Mouse (Mus musculus) frontal cortex, adult 2 months (tissue): ENCODE measurements at regions not wholly inside any gene's neighbourhood (a gene's known extent, or its start where the extent isn't known, plus 50 kb on each side); places are given as distances from the start of the nearest gene placed in this dataset.

Source experiments
- DNase-seq, 2 experiments: peaks; one replicate each; pipeline ENCODE4 v3.0.0; 2022; ENCODE audit warnings: low spot score in 1 of 2; ENCODE audit errors: extremely low spot score in 1 of 2

DNA sequence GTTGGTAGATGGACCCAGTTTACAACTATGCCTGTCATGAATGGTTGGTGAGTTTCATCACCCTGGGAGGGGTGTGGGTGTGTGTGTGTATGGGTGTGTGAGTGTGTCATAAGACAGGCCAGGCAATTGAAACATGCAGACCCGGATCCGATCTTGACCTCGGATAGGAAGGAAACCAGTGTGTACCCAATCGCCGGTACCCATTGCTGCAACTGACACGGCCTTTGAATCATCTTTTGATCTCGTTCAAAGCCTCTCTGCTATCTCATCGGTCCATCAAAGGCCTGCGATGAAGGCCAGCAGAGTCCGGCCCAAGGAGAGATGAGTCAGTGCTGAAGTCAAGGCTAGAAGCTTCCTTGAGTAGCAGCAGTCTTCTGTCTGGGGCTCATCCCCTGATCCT lies 341.1 kb upstream of the Tbx3 start:
- no peak for DNase-seq

DNA sequence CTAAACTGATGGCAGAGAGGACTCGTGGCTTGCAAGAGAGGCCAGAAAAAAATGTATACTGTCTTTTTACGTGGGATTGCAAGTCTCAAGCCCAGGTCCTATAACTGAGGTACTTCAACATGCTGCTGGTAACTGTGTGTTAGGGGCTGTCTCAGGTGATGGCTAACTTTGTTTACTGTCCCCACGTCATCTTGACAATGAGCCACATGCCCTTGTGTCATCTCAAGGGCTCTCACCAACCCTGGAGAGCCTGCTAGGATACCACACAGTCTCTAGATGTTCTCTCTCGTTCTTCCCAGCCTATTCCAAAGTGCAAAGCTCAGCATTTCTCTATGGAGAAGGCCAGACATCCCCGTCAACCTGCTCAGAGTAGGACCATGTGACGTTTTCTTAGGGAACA lies 340.6 kb upstream of the Tbx3 start:
- no peak for DNase-seq

DNA sequence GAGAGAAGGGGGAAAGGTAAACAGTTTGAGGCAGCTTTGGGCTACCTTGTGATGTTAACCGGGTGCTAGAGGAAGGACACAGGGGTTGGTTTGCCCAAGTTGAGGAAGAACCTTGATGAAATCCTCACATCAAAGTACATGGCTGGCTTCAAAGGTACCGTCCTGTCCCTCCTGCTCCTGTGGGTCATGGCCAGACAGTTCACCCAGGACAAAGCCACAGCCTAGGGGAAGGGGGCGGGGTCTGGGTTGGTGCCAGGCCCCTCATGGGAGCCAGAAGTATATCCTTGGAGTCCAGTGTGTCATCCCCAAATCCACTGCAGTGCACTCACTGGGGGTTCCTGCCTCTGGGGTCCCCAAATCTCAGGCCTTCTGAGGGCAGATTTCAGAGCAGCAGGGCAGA lies 339.0 kb upstream of the Tbx3 start:
- DNase-seq, result no peak

DNA sequence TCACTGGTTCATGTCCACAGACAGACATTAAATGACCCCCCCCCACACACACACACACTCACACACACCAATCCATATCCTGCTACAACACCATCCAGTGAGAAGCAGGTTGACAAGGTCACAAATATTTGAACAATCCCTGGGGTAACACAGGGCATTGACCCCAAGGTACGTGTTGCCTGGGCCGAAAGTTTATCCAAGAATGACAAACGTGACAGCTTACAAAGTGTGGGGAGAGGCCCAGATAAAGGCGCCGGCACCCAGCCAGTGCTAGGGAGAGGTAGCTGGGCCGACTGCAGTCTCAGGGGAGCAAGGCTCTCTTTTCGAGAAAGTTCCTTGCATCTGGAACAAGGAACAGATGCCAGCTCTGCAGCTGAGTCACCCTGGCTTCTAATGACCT lies 337.8 kb upstream of the Tbx3 start:
- no peak for DNase-seq

DNA sequence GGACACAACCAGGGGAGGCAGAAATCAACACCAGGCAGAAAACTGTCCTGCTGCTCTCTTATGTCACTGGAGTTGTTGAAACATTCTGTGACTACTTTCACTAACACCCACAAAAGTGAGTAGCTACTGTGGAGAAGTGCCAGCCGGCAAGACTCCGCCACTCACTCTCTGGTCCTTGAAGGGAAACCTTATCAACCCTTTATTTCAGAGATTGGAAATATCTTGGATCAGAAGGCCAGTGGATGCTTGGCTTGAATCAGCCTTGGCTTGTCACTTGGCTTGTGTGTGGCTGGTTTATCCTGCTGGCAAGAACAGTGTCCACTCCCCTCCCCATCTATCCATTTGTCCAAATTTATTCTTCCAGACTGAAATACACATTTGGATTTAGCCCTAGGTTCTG lies 335.3 kb upstream of the Tbx3 start:
- no peak for DNase-seq

DNA sequence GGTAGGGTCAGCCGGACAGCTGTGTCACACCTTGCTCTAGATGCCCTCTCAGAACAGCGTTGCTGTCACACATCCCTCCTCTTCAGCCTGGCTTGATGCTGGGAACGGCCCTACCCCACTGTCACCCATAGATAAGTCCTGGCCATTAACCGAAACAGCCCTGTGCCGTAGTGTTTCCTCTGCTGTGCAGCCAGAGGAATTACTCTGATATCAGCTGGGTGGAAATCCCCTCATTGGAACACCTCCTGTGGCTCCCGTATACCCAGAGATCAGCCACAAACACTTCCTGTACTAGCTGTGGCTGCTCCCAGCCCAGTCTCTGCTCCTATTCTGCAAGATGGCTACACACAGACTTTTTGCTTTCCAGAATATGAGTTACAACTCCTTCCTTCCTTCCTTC lies 334.5 kb upstream of the Tbx3 start:
- no peak for DNase-seq

DNA sequence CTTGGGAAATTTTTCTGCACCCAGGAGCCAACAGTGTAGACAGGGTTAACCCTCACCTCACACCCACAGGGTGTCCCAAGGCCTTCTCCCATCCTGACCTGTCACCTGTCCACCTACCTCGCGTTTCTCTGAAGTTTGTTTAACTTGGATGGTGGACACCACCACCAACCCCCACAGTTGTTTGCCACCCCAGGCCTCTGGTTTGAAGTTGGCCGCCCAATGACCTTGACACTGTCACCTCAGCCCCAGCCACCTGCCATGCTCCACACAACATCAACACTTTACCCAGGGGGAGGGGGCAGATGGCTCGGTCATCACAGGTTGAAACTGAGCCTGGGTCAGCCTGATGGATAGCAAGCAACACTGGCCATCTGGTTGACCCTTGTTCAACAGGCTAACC lies 332.7 kb upstream of the Tbx3 start:
- DNase-seq, result no peak

DNA sequence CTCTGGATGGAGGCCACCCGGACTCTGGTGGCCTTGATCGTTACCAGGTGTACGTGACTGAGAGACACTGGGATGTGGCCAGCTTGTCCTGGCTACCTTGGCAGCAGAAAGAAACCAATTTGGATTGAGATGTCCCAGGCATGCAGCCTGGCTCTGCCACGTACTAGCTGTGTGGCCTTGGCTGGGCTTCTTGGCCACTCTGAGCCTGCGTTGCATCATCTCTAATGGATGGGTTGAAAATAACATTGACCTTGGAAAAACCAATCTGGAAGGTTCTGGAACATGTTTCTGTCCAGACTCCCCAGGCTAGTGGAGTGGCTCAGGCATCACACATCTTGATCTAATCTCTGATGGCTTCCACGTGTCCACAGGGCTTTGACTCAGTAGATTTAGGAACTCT lies 331.8 kb upstream of the Tbx3 start:
- DNase-seq, result no peak

DNA sequence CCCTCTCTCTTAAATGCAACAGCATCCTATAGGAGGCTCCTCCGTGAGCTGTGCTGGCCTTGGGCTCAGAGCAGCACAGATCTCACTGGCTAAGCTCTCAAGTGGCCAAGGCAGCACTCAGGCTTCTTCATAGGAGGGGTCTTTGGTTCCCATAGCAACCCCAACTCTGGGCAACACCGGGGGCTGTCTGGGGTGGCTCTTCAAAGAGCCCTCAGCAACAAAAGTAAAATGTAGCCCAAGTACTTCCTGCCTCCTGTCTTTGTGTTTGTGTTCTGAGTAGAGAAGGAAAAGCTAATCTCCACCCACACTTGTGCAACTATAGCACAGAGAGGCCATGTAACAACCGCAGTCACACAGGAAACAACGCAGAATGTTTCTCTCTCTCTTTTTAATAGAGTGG lies 322.2 kb upstream of the Tbx3 start:
- DNase-seq, result no peak

DNA sequence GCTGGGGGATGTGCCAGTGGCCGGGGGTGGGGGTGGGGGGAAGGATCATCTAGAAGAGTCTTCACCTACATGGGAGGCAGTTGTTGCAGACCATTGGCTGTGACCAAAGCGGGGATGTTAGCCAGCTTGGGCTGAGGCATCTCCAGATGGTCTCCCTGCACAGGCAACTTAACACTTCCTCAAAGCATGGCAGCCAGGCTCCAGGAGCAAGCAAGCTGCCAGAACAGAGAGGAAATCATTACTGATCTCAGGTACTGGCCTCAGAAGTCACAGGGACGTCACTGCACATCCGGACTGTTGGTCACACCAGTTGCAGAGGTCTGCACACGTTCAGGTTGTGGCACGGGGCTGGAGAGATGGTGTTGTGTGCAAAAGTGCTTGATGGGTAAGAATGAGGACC lies 321.1 kb upstream of the Tbx3 start:
- DNase-seq, result no peak

DNA sequence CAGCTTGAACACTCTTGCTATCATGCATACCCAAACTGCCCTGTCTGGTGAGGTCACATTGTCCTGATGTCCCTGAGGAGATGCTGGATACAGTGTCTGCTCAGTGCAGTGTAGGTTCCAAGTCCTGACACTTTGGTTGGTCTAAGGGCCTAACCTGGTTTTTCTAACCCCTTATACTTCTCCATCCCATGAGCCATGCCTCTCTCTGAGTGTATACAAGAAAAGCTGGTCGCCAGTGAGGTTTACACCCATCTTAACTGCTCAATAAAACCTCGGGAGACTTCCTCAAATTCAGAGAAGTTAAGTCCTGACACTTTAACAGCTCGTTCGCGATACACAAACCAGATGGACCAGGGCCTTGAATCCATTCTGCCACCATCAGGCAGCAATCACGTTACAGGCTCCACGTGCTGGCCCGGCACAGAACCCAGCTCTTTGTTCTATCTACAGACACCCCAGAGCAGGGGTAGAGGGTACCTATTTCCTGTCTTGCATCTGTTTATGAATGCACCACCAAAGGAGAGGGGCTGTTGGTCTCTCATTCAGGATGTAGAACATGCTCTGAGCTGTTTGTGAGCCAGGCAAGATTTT lies 320.0 kb upstream of the Tbx3 start:
- DNase-seq, result no peak

DNA sequence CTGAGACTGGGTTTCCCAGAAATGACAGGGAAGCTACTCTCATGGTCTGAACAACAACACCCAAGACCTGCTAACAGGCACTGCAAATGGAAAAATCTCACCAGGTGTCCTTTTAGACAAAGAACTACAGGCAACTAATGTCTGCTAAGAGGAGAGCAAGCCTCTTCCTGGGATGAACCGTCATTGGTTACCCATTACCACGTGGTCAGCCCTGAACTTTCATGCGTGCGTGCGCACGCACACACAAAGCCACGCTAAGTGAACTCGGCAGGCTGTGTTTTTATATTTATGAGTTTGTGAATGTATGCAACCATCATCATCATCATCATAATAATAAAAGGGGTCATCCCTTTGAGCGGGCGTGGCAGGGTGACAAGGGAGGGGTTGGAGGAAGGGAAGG lies 315.0 kb upstream of the Tbx3 start:
- DNase-seq, result no peak

DNA sequence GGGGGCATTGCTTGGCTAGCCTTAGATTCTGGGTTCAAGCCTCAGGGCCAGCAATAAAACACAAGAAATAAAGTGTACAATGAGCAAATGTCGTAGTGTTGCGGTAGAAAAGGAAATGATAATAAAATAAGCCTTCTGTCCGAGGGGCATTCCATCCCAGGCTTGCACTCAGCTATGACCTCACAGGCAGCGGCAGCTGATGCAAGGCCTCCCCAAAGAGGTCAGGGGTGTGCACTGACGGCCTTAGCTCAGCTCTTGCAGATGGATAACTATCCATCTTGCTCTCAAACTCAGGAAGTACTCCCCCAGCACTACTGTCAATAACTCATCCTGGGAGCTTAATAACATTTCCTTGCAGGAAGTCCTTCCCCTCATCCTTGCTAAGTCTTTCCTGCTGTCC lies 314.4 kb upstream of the Tbx3 start:
- DNase-seq, result no peak

DNA sequence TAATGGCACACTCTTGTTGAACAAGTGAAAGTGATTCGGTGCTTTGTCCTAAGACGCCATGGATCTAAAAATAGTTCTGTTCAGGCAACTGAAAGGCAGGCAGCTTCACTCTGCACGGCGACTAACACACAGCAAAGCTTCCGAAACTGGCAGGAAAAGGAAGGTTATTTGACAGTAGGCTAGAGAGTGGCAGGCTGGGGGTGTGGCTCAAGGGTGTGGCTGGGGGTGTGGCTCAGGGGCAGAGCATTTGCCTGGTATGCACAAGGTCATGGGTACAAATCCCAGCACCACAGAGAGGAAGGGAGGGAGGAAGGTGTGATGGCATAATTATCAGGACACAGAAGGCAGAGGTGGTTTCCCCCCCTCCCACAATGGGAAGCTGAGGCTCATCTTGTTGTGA lies 310.8 kb upstream of the Tbx3 start:
- DNase-seq, result no peak

DNA sequence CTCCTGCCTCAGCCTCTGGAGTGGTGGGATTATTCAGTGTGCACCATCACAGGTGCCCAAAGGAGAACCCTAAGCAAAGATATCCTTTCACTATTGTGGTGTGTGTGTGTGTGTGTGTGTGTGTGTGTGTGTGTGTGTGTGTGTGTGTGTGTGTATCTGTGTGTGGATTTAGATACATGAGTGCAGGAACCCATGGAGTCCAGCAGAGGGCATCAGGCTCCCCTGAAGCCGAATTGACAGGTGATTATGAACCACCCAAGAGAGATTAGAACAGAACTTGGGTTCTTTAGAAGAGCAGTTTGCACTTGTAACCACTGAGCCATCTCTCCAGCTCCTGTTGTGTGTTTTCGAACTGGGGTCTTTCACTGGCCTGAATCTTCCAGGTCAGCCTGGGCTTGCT lies 310.1 kb upstream of the Tbx3 start:
- DNase-seq, result no peak

DNA sequence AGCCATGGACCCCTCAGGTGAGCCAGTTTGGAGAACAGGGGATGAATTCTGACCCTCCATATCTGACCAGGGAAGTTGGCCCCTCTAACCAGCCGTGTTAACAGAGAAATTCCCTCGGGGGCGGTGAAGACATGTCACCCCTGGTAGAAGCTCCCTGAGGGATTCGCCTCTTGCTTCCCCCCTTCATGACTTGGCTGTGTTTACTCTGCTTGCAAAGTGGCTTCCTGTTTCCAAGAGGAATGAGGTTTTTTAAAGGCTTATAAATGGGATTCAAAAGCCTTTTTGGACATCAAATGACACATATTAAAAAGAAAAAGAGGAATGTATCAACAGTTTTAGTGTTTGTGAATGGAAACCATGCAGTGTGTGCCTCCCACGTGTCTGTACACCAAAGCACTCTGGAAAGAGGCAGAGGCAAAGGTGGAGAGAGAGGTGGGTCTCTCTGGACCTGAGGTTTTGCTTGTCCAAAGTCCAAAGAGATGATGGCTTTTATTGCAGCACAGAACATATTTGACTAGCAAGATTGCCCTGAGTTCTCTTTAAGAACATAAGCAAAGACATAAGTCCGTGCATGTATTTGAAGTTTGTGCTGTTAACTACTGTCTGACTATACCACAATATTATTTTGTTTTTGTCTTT lies 308.9 kb upstream of the Tbx3 start:
- no peak for DNase-seq

DNA sequence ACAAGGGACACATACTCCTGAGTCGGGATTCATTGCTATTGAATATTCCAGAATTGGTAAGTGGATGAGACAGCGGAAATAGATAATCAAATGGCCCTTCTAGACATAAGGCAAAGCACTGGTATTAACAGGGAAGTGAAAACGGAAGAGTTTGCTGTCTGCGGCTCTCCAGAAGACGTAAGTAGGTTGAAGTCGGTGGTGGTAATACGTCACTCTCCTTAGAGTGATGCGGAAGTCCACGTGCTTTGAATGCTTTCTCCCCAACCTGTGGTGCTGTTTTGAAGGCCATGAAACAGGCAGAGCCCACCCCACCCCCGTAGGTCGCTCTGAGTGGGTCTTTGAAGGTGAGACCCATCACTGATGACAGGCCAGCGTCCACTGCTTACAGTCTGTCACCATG lies 308.0 kb upstream of the Tbx3 start:
- DNase-seq, result no peak

DNA sequence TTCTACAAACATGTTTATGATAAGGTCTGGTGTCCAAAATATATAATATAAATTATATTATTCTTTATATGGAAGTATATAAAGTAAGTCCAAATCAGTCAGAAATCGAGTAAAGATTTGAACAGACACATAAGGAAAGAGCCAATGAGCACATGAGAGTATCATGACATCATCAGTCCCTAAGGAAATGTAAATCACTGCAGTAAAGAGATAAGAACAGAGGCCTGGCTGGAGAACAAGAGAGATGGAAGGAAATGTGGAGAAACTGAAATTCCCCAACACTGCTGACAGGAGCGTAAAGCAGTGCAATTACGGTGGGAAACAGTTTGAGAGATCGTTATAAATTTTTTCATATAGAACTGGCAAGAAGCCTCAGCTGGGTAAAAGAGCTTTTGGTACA lies 306.2 kb upstream of the Tbx3 start:
- DNase-seq, result no peak

DNA sequence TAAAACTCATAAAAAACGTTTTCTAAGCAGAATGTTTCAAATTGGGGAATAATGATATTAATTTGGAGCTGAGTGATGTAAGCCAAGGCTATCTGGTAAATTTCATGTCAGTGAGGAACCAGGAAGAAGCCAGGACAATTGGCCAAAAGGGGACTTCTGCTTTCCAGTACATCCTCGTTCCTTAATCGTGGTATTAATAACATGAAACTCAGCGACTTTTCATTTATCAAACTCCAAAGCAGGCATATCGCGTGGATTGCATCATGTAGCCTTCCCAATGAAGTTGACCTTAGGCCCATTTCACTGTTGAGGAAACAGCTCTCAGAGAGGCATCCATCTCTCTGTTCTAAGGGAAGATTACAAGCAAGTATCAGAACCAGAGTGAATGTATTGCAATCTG lies 305.3 kb upstream of the Tbx3 start:
- no peak for DNase-seq

DNA sequence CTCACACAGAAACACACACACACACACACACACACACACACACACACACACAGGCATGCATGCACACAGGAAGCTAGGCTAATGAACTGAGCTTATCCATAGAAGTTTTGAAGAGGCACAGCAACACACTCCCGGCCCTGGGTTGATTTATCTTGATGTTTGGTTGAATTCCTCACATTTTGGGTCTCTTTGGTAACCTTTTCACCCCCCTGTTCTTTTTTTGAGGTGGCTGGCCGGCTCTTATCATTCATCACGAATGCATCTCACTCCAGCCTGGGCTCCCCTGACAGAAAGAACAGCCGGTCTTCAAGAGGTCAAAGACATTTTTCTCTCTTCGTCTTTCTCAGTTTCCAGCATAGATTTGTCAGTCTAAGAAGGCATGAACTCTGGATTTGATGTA lies 304.2 kb upstream of the Tbx3 start:
- no peak for DNase-seq

DNA sequence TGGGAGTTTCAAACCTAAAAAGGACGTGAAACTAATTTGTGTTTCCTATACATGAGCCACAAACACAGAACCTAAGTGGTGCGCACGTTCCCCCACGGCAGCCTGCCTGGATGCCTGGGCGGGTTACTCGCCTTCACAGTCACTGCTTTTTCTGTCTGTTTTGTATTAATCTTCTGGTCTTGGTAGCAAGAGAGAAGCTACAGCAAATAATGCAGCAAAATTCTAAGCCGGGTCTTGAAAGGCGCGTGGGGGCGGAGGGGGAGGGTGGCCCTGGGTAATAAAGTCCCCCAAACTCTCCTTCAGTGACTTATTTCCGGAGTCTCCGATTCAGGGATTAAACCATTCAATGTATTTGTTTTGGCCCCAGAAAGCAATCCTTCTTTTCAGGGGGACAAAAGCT lies 300.0 kb upstream of the Tbx3 start:
- DNase-seq, result no peak

DNA sequence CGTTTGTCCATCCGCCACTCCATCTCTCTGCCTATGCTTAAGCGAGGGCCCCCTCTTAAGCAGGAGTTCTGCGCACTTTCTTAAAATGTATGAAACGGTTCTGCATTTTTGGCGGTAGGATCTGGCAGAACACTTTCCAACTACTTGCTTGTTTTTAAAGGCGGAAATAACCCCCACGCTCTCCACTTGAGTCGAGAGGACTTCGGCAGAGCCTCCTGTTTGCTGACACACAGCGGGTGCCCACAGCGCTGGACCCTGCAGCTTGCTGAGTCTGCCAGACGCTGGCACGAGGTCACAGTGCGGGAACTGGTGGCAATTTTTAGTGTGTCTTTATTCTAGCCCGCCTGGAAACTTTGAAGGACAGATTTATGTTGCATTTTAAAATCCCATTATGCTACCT lies 299.5 kb upstream of the Tbx3 start:
- no peak for DNase-seq
